Mouse (Mus musculus) T-helper 17 cell (primary cell): Measurements from ENCODE around the gene Acnat2.
"Not testable (repeated sequence)": the region's sequence is repeated elsewhere in the genome, so short reads cannot be mapped to it uniquely, and the experiment has no call there.

Experiments
- in situ Hi-C, 2 experiments: fragments of 300-600 bp; cut with MboI, MseI; formaldehyde crosslinking; loops; 1 replicate in 1 of 2; 2 replicates in 1 of 2; pipeline ENCODE4 v1.15.1; 2025; ENCODE audit warnings: high pct_unique_total_duplicates in 2 of 2

Acnat2 gene

GRCm38 (mm10) chr4:49407957-49408356, at the start of gene Acnat2:
TSS of gene Acnat2 (minus strand) at chr4:49408151.
- in situ Hi-C loops, result not testable (repeated sequence)

DNA sequence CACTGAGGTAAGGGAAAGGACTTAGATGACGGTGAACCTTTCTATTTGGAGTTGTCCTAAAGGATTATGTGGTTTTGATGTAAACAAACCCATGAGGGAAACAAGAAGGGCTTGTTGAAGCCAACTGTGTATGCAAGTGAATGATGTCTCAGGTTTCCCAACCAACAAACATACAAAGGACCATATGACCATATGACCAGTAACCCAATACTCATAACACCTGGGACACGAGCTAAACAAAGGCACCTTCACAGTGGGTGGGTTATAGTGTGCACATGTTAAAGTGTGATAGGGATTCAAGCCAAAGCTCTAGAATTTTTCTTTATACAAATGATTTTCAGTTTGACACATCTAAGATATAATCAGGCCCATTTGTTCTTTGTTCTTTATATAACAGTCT, 48.2 kb upstream of the Acnat2 start:
- in situ Hi-C loops, result no loop called here

- in situ Hi-C loops, result loop anchor here (5.0 kb wide), 1 partner anchor 65 kb away; no protein-coding TSS in a partner anchor
These were observed 44.0 kb upstream of the Acnat2 start for GRCm38 (mm10) chr4:49451848-49452551.

DNA sequence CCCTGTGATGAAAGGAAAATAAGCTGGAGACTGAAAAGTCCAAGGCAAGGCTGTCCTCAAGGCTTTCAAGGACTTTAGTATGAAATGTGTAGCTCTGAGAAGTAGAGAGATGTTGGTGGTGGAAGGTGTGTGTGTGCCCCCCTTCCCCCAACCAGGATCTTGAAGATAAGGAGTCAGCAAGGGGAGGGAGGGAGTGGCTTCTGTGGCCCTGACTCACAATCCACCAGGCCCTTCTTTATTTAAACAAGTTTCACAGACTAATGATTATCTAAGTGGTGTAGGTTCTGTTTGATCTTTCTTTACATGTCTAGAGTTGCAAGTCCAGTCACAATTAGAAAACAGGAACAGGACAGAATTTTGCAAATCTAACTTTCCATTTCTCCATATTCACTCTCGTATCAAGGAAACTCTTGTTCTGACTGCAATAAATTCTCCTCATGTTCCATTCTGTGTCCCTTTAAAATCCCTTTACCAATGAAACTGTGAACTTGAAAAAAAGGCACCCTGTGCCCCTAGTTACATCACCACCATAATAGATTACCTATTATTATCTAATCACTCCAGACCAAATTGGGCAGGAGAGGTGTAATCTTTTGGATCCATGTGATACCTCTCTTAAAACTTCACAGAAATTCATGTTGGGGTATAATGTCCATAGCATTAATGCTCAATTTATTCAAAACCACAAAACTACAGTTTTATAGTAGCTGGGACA, 43.3 kb upstream of the Acnat2 start:
- in situ Hi-C loops, result loop anchor here (5.0 kb wide), 1 partner anchor 64 kb away; no protein-coding TSS in a partner anchor

- in situ Hi-C loops, result not testable (repeated sequence)
These were observed 29.0 kb upstream of the Acnat2 start for GRCm38 (mm10) chr4:49436968-49437367.

GRCm38 (mm10) chr4:49410151-49410550, 2.2 kb upstream of the Acnat2 start:
- in situ Hi-C loops, result loop anchor here in 1 of 2 experiments (5.0 kb wide), 1 partner anchor 68 kb away; no protein-coding TSS in a partner anchor

DNA sequence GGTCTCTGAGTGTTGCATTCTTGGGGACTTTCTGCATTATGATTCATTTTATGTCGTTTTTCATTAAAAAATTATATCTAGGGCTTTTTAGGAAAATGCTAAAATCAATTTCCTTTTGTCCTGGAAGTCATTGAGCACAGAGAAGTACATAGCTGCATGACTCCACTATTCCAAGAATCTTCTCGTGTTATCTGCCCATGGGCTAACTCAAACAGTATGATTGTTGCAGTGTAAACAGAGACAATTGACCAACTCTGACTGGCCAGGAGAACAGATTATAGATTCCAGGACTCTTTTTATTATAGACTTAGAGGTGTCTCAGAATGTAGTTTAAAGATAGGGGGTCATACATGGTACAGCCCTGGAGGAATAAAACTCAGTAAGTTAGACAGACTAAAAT, 21.1 kb downstream of the Acnat2 start:
- in situ Hi-C loops, result loop anchor here (5.0 kb wide), 1 partner anchor 65 kb away; no protein-coding TSS in a partner anchor

GRCm38 (mm10) chr4:49383576-49384318, 24.2 kb downstream of the Acnat2 start:
- in situ Hi-C loops, result not testable (repeated sequence)

DNA sequence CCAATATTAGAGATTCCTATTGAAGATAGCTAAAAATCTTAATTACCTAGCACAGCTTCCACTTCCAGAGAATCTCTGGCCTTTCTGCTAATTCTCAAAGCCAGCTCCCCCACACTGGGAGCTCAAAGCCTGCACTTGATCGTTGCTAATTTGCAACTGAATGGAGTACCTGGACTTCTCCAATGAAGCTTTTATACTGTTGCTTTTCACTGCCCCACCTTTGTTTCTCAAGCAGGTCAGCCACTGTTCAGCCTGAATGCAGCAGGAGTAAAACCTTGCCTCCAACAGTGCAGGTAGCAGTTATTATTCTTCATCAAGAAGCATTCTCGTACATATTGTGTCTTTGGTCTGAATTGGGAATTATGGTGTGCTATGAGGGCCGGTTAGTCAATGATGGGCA, 39.9 kb downstream of the Acnat2 start:
- in situ Hi-C loops, result not testable (repeated sequence)

- in situ Hi-C loops, result no loop called here
These were observed 50.9 kb downstream of the Acnat2 start for GRCm38 (mm10) chr4:49357097-49357496.

DNA sequence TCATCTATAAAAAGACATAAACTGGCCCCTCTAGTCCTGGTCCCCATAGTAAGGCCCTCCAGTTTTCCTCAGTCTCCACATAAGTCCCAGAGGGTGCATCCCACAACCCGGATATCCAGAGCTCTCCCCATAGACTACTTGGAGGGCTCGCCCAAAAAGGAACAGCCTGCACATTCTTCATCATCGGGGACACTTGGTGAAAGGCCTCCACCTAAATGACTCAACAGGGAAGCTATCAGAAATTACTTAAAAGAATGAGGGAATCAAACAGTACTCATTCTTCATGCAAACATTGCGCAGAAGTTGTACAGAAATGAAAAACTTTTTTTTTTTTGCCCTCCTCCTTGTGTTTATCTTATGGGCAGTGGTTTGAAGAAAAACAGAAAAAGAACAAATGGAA, 57.5 kb downstream of the Acnat2 start:
- in situ Hi-C loops, result no loop called here

DNA sequence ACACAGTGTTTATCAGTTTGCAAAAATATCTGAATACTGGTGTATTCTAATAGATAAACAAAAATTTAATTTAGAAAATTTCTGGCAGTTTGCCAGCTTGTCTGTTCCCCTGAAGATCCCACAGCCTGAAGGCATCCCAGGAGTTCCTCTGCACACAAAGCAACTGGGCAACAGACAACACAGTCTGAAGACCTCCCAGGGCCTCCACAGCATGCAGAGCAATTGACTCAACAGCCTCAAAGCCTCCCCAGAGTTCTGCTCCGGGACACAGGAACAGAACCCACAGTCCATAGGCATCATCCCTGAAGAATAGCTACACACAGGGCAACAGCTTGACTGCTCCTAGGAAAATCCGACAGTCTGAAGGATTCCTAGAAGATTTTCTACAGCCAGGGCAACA, 59.3 kb downstream of the Acnat2 start:
- in situ Hi-C loops, result no loop called here

- in situ Hi-C loops, result not testable (repeated sequence)
These were observed 60.0 kb downstream of the Acnat2 start for GRCm38 (mm10) chr4:49348001-49348400.

DNA sequence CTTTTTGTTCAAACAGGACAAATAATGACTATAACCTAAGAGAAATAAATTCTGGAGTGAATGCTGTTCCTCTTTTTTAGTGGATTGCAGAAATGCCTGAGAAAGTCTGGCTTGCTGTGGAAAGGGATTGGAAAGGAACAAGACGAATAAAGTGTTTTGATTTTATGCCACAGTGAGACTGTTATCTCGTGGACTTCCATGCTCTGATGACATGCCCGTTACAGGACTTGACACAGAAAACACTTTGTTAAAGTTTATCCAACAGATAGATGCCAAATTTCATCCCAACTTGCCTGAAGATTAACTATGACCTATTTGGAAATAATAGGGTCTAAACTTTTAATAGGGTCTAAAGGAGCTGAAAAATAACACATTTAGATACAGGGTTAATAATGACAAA, 67.9 kb downstream of the Acnat2 start:
- in situ Hi-C loops, result loop anchor here in 1 of 2 experiments (5.0 kb wide), 1 partner anchor 72 kb away; no protein-coding TSS in a partner anchor

- in situ Hi-C loops, result not testable (repeated sequence)
These were observed 70.0 kb downstream of the Acnat2 start for GRCm38 (mm10) chr4:49337949-49338348.
